Mouse (Mus musculus): Measurements from ENCODE around the gene Tomt. TPM values are rescaled to one million over a fixed set of nuclear protein-coding genes. Genes with fewer than 3 reads are reported as not detected.

The Tomt gene
- total RNA-seq, 2 experiments from 2014 or later, result not detected

GRCm38 (mm10) chr7:101906696-101907095 is 537 bp upstream of the Tomt start:
- intact Hi-C loops (cut with DNase I), result no loop called here
- no peak for DNase-seq (ENCODE audit: extremely low spot score in 1 of 2, low spot score in 2 of 2)

DNA sequence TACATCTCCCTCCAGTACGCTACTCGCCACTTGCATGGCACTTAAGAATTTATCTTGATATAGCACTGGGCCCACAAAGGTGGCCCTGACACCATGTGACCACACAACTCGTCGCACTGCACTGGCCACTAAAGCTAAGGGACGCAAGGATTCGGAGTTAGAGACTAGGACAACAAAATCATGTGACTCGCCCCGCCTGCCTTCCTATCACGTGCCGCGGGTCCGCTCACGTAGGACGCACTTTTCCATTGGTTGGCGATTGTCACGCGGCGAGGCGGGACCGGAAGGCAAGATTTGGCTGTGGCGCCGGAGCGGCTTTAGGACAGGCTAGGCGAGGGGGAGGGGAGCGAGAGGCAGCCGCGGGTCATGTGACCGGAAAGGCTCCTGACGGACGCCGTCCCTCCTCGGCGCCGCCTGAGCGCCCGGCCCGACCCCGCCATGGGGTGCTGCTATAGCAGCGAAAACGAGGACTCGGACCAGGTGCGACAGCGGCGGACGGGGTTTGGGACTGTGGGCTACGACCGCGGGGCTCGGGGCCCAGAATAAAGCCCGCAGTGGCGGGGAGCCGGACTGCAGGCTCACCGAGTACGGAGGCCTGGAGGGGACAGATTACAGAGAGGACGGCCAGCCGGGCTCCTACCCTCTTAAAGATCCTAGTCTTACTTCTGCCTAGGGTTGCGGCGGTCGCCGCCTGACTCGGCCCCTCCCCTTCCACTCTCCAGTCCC is 435 bp downstream of the Tomt start, which contains the start of gene Lamtor1:
Lamtor1 (plus strand) TSS at position 344 of the 726 bp plus-strand sequence.
- peak; percentile 100 for DNase-seq (ENCODE audit: extremely low spot score in 1 of 2, low spot score in 2 of 2)
- intact Hi-C loops (cut with DNase I), result no loop called here

GRCm38 (mm10) chr7:101902846-101903245 is 3.3 kb downstream of the Tomt start:
- no peak for DNase-seq (ENCODE audit: extremely low spot score in 1 of 2, low spot score in 2 of 2)
- intact Hi-C loops (cut with DNase I), result no loop called here

GRCm38 (mm10) chr7:101901969-101902368 is 4.2 kb downstream of the Tomt start:
- intact Hi-C loops (cut with DNase I), result no loop called here
- no peak for DNase-seq (ENCODE audit: extremely low spot score in 1 of 2, low spot score in 2 of 2)

DNA sequence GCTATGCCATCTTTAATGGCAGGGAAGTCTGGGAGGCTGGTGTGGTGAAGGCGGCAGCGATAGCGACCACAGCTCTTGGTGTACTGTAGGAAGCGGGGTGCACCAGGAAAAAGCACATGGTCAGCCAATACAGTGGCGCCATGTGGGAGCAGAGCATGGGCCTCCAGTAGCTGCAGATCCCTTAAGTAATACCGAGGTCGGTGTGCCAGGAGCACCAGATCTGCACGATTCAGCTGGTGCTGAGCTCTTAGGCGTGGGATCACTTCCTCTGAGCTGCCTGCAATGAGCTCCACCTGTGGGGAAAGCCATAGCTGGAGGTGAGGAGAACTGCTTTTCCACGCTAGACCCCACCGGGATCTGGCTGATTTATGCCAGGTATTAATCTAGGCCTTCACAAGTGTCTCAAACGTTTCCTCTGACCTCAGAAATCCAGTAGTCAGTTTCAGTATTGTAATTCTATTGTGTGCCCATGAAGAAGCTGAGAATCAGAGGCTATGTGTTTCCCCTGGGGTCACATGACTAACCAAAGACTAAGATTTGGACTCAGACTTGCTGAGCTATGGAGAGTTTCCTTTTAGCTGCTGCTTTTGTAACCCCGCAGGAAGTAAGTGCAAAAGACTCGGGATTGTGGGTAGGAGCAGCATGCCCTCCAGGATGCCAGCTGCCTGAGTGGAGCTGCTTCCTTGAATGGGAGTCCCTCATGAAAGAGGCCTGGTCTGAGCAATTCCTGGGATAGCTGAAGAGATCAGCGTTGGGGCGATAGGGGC is 5.6 kb downstream of the Tomt start:
- intact Hi-C loops (cut with DNase I), result no loop called here
- DNase-seq (ENCODE audit: extremely low spot score in 1 of 2, low spot score in 2 of 2), result no peak

GRCm38 (mm10) chr7:101896104-101897066 is 9.8 kb downstream of the Tomt start:
- intact Hi-C loops (cut with DNase I), result loop anchor here (5.0 kb wide), 1 partner anchor 59 kb away; the partner anchor contains the start of gene Inppl1
- peak; percentile 98 for DNase-seq (ENCODE audit: extremely low spot score in 1 of 2, low spot score in 2 of 2)

- no peak for DNase-seq (ENCODE audit: extremely low spot score in 1 of 2, low spot score in 2 of 2)
- intact Hi-C loops (cut with DNase I), result loop anchor here (5.0 kb wide), 1 partner anchor 58 kb away; the partner anchor contains the start of gene Inppl1
Observed at GRCm38 (mm10) chr7:101895695-101896094, 10.5 kb downstream of the Tomt start.

GRCm38 (mm10) chr7:101888460-101888859 is 17.7 kb downstream of the Tomt start:
- intact Hi-C loops (cut with DNase I), result no loop called here
- no peak for DNase-seq (ENCODE audit: extremely low spot score in 1 of 2, low spot score in 2 of 2)

GRCm38 (mm10) chr7:101886274-101886673 is 19.9 kb downstream of the Tomt start:
- intact Hi-C loops (cut with DNase I), result no loop called here
- DNase-seq (ENCODE audit: extremely low spot score in 1 of 2, low spot score in 2 of 2), result no peak

DNA sequence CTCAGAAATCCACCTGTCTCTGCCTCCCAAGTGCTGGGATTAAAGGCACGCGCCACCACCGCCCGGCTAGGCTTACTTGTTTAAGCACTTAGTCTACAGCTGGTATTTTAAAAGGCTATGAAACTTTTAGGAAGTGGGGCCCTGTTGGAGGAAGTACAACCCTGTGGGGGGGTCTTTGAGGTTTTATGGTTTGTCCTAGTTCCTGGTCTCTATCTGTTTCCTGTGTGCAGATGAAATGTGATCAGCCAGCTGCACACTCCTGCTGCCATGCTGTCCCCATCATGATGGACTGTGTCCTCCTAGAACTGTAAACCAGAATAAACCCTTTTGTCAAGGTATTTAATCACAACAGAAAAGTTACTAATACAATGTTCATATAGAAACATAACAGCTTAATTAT is 22.0 kb downstream of the Tomt start:
- intact Hi-C loops (cut with DNase I), result no loop called here
- no peak for DNase-seq (ENCODE audit: extremely low spot score in 1 of 2, low spot score in 2 of 2)

DNA sequence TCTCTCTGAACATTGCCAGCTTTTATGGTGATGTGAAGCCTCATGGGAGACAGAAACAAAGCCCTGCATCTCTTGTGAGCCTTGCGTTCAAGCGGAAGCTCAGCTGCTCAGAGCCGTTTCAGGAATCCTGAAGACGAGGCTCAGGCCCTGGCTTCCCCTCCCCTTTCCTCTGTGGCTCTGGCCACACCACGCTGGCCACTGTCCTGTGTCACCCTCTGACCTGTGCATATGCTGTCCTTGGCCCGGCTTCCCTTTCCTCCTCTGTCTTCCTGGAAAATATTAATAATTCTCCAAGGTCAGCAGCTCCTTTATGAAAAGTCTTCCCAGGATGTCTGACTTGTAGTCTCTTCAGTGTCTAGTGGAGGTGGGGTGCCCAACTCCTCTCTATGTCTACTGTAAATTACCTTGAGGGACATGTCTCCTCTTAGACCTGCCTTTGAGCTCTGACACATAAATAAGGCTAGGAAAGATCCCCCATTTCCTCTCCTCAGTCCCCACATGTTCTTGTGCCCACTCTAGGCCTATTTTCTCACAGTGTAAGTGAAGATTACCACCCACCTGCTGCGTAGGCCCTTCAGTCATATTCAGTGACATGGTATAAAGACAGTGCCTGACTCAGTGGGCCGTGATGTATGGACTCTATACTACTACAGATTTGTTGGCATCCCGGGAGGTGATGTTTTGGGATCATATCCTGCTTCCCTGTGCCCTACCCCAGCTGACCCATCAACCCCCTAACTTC is 23.6 kb downstream of the Tomt start:
- intact Hi-C loops (cut with DNase I), result no loop called here
- no peak for DNase-seq (ENCODE audit: extremely low spot score in 1 of 2, low spot score in 2 of 2)

GRCm38 (mm10) chr7:101880855-101881254 is 25.3 kb downstream of the Tomt start:
- DNase-seq (ENCODE audit: extremely low spot score in 1 of 2, low spot score in 2 of 2), result no peak
- intact Hi-C loops (cut with DNase I), result no loop called here

DNA sequence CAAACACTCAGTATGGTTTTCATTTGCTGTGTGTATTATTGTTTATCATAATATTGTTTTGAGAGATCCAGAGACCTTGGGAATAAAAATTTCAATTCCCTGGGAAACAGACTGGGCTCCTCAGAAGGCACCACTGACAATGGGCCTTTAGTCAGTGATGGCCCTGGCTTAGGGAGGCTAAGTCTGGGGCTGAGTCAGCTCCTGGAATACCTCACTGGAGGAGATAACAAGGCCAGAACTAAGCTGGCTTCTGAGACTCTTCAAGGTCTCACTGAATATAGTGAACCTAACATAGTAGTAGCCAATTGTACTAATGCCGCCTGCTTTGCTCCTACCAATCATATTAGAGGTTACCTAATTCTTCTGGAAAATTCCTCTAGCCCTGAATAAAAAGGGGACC is 30.2 kb downstream of the Tomt start:
- intact Hi-C loops (cut with DNase I), result no loop called here
- no peak for DNase-seq (ENCODE audit: extremely low spot score in 1 of 2, low spot score in 2 of 2)

GRCm38 (mm10) chr7:101871296-101871695 is 34.9 kb downstream of the Tomt start:
- intact Hi-C loops (cut with DNase I), result no loop called here
- DNase-seq (ENCODE audit: extremely low spot score in 1 of 2, low spot score in 2 of 2), result no peak

GRCm38 (mm10) chr7:101870629-101871028 is 35.5 kb downstream of the Tomt start, which contains the start of gene Folr1:
TSS of gene Folr1 (minus strand) at chr7:101870788.
- DNase-seq (ENCODE audit: extremely low spot score in 1 of 2, low spot score in 2 of 2), result no peak
- intact Hi-C loops (cut with DNase I), result no loop called here

GRCm38 (mm10) chr7:101869163-101869500 is 37.0 kb downstream of the Tomt start:
- intact Hi-C loops (cut with DNase I), result no loop called here
- no peak for DNase-seq (ENCODE audit: extremely low spot score in 1 of 2, low spot score in 2 of 2)

DNA sequence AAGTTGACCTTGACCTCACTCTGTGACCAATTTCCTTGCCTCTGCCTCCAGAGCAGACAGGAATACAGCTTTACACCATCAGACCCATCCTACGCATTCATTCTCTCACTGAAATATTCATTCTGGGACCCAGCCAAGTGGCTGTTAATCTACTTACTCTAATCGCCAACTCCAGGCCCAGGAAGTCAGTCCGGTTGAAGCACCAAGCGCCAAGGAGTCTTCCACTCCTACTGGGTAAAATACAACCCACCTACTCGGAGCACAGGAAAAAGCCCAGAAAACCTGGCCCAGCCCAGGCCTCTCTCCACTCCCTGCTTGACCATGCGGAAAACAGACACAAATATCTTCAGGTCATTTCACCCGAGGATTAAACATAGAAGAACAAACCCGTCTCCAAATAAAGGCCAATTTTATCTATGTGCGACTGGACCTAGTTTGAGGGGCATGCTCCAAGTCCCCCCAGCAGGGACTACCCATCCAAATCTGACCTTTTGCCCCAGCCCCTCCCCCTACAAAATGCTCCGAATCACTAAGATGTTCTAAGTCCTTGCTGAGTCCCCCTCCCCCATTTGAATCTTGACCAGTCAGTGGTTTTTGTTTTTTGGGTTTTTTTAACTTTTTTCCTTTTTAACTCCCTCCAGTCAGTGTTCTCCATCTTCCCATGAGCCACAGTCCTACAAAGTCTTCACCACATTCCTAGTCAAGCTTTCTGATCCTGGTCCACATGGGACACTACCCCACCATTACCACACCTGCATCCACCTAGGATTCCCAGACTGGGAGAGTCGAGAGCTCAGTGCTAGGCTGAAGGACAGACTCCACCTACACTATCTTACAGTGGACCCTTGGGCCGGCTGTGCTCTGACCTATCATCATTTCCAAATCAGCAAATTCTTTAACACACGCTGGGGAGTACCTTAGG is 37.7 kb downstream of the Tomt start:
- intact Hi-C loops (cut with DNase I), result no loop called here
- no peak for DNase-seq (ENCODE audit: extremely low spot score in 1 of 2, low spot score in 2 of 2)
